Mouse (Mus musculus) olfactory bulb, adult 2 months (tissue): Measurements from ENCODE around the gene Amelx. TPM values are rescaled to one million over a fixed set of nuclear protein-coding genes. Genes with fewer than 3 reads are reported as not detected.

ENCODE experiments used
- H3K27ac ChIP-seq: fragments of 200-500 bp; 2 replicates; pipeline ENCODE4 v1.5.1; 2012; ENCODE audit warnings: low read depth, low read length; ENCODE audit not compliant: insufficient read depth
- H3K4me1 ChIP-seq: fragments of 200-500 bp; 2 replicates; pipeline ENCODE4 v1.6.1; 2012; ENCODE audit warnings: low read length; ENCODE audit not compliant: control insufficient read depth, insufficient read depth
- H3K4me3 ChIP-seq: fragments of 200-500 bp; 2 replicates; pipeline ENCODE4 v1.5.1; 2012; ENCODE audit warnings: mild to moderate bottlenecking, low read depth, low read length, moderate library complexity; ENCODE audit not compliant: insufficient read depth
- CTCF ChIP-seq: fragments of 200-500 bp; IDR thresholded peaks from 2 replicates; pipeline ENCODE4 v1.5.1; 2012; ENCODE audit warnings: low read depth, mild to moderate bottlenecking, low read length, moderate library complexity; ENCODE audit not compliant: insufficient read depth
- POLR2A ChIP-seq: fragments of 200-500 bp; IDR thresholded peaks from 2 replicates; pipeline ENCODE4 v1.6.1; 2012; ENCODE audit warnings: mild to moderate bottlenecking, low read depth, low read length, moderate library complexity; ENCODE audit not compliant: insufficient read depth
- WGBS: fragments of 180-500 bp; shearing (Covaris S2); methylation state at CpG from one replicate; pipeline ENCODE4 v1.1.7; 2018; 5-methylcytosine and 5-hydroxymethylcytosine counted together
- polyA plus RNA-seq: library from polyadenylated mRNA; stranded (reverse); fragments of >200 nt; gene quantifications from 2 replicates; pipeline ENCODE4 v1.2.4, GENCODE M21; 2012; ENCODE audit warnings: low replicate concordance; ENCODE audit not compliant: missing spikeins, insufficient read depth, insufficient read length

Gene Amelx
- polyA plus RNA-seq, 1 experiment, result not detected

DNA sequence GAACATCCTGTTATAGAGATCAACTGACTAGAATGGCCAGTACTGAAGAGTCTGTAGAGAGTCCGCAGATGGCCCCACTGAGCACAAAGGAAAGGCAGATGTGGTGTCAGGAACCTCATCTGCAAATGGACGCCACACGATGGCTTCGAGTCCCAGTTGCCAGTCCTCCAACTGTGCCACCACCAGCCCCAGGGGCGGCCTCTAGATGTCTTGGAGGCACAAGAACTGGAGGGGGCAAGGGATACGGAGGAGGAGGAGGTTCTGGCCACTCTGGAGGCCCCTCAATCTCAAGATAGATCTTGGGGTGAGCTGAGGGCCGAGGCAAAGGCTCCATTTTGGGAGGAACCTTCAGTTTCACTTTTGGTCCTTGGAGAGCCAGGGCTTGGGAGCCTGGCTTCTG, 47.2 kb downstream of the Amelx start:
- no peak for TF ChIP-seq POLR2A
- TF ChIP-seq CTCF, result no peak
- Histone ChIP-seq H3K27ac (no peak overlapping the region), H3K4me3 (no peak overlapping the region), H3K4me1 (no peaks in the 10 kb centered on the region)
- WGBS, result 91% methylated on average over 7 of the region's 7 CpGs

Other genes starting within 250 kb of the Amelx start
- not detected in 2 replicates for gene Hccs, start 133.2 kb upstream of the Amelx start, polyA plus RNA-seq